Mouse (Mus musculus): ENCODE results near the gene Olfr1445. TPM values are rescaled to one million over a fixed set of nuclear protein-coding genes. Genes with fewer than 3 reads are reported as not detected.

Olfr1445 gene
- polyA plus RNA-seq (2015; fragmentation: Nextera tagmentation; extraction: Ambion mirVana), result not detected in 2 replicates

DNA sequence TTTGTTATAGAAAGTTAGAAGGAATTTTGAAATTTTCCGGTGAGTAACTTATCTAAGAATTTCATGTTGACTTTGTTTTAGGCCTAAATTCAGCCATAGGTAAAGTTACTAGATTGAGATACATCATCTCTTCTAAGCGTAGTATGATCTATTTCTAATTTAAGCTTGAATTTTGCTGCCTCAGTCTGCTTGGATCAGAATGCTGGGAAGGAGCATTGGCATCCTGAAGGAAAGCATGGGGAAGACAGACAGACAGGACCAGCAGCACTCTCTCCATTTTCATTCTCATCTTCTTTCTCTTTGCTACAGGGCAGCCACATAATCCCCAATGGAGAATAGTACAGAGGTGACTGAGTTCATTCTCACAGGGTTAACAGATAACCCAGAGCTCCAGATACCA, at the start of gene Olfr1445:
Gene Olfr1445, plus strand, starts transcription at position 301 of the 400 bp plus-strand sequence.
- H3K27ac ChIP-seq (ENCODE audit: low read depth), result no peak within 1 kb of the TSS
- TF ChIP-seq CTCF (IDR thresholded peaks at IDR 0.05; ENCODE audit: low read depth), result no peak
- TF ChIP-seq EP300 (IDR thresholded peaks at IDR 0.05; ENCODE audit: low read depth), result no peak
- DNase-seq (no peak), ATAC-seq (no peak)
- H3K9ac ChIP-seq (replicated peaks), result no peak within 1 kb of the TSS
- H3K27me3 ChIP-seq (ENCODE audit: insufficient read depth, low read length), result no peaks in the 10 kb centered on the region
- no peak within 1 kb of the TSS for H3K4me2 ChIP-seq (ENCODE audit: low read depth, low read length)
- H3K36me3 ChIP-seq (replicated peaks; ENCODE audit: insufficient read depth, low read length), result no peaks in the 10 kb centered on the region
- 62% methylated on average over 2 of the region's 2 CpGs for WGBS (ENCODE audit: insufficient replicate concordance)
- no peak within 1 kb of the TSS for H3K4me3 ChIP-seq (ENCODE audit: low read depth, low read length)
- no peaks in the 10 kb centered on the region for H3K9me3 ChIP-seq (ENCODE audit: low read length)
- H3K4me1 ChIP-seq (ENCODE audit: insufficient read depth), result no peaks in the 10 kb centered on the region

GRCm38 (mm10) chr19:12838507-12838906, 45.1 kb upstream of the Olfr1445 start:
- no peak for TF ChIP-seq EP300 (IDR thresholded peaks at IDR 0.05; ENCODE audit: low read depth)
- no peak for TF ChIP-seq CTCF (IDR thresholded peaks at IDR 0.05; ENCODE audit: low read depth)
- H3K36me3 ChIP-seq (replicated peaks; ENCODE audit: insufficient read depth, low read length), result no peaks in the 10 kb centered on the region
- DNase-seq (no peak), ATAC-seq (no peak)
- H3K9ac ChIP-seq (replicated peaks), result no peak overlapping the region
- H3K27ac ChIP-seq (ENCODE audit: low read depth), result no peak overlapping the region
- no peaks in the 10 kb centered on the region for H3K27me3 ChIP-seq (ENCODE audit: insufficient read depth, low read length)
- H3K4me3 ChIP-seq (ENCODE audit: low read depth, low read length), result no peak overlapping the region
- no peak overlapping the region for H3K4me2 ChIP-seq (ENCODE audit: low read depth, low read length)
- H3K4me1 ChIP-seq (ENCODE audit: insufficient read depth), result no peaks in the 10 kb centered on the region
- WGBS (ENCODE audit: insufficient replicate concordance), result 86% methylated on average over 1 of the region's 1 CpGs
- H3K9me3 ChIP-seq (ENCODE audit: low read length), result no peaks in the 10 kb centered on the region

GRCm38 (mm10) chr19:12846382-12846781, 37.3 kb upstream of the Olfr1445 start, which contains the start of gene Gm5244:
TSS of gene Gm5244 (plus strand) at chr19:12846682.
- Histone ChIP-seq H3K36me3 (replicated peaks; ENCODE audit: insufficient read depth, low read length) (no peaks in the 10 kb centered on the region), H3K4me2 (ENCODE audit: low read depth, low read length) (no peak within 1 kb of the TSS), H3K27ac (ENCODE audit: low read depth) (no peak within 1 kb of the TSS), H3K27me3 (ENCODE audit: insufficient read depth, low read length) (no peaks in the 10 kb centered on the region), H3K9me3 (ENCODE audit: low read length) (no peaks in the 10 kb centered on the region), H3K4me1 (ENCODE audit: insufficient read depth) (no peaks in the 10 kb centered on the region), H3K4me3 (ENCODE audit: low read depth, low read length) (no peak within 1 kb of the TSS), H3K9ac (replicated peaks) (no peak within 1 kb of the TSS)
- ATAC-seq (no peak), DNase-seq (no peak)
- TF ChIP-seq CTCF (IDR thresholded peaks at IDR 0.05; ENCODE audit: low read depth) (no peak), EP300 (IDR thresholded peaks at IDR 0.05; ENCODE audit: low read depth) (no peak)

DNA sequence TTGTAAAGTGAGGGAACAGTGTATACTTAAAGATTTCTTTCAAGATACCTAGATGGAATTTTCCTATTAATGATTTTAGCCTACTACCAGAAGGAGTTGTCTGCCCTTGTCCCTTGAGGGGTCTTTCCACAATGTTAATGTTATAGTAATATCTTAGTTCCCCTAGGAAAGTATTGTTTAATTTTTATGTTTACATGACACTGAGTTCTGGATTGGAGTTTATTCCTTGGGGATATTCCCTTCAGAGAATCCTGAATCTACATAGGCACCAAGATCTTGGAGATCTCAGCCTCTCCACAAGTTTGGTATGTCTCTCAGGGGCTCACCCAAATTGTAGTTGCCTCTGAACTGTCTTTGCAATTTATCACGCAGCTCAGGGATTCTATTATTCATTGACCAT, 26.7 kb upstream of the Olfr1445 start, which contains the start of gene Olfr1444:
Gene Olfr1444, plus strand, starts transcription at position 301 of the 400 bp plus-strand sequence.
- no peak within 1 kb of the TSS for H3K27ac ChIP-seq (ENCODE audit: low read depth)
- H3K4me3 ChIP-seq (ENCODE audit: low read depth, low read length), result no peak within 1 kb of the TSS
- no peaks in the 10 kb centered on the region for H3K27me3 ChIP-seq (ENCODE audit: insufficient read depth, low read length)
- no peak for TF ChIP-seq CTCF (IDR thresholded peaks at IDR 0.05; ENCODE audit: low read depth)
- TF ChIP-seq EP300 (IDR thresholded peaks at IDR 0.05; ENCODE audit: low read depth), result no peak
- H3K9ac ChIP-seq (replicated peaks), result no peak within 1 kb of the TSS
- H3K36me3 ChIP-seq (replicated peaks; ENCODE audit: insufficient read depth, low read length), result no peaks in the 10 kb centered on the region
- no peaks in the 10 kb centered on the region for H3K9me3 ChIP-seq (ENCODE audit: low read length)
- ATAC-seq (no peak), DNase-seq (no peak)
- H3K4me2 ChIP-seq (ENCODE audit: low read depth, low read length), result no peak within 1 kb of the TSS
- H3K4me1 ChIP-seq (ENCODE audit: insufficient read depth), result no peaks in the 10 kb centered on the region
- 40% methylated on average over 1 of the region's 1 CpGs for WGBS (ENCODE audit: insufficient replicate concordance)

- no peak within 1 kb of the TSS for H3K4me3 ChIP-seq (ENCODE audit: low read depth, low read length)
- H3K4me1 ChIP-seq (ENCODE audit: insufficient read depth), result no peaks in the 10 kb centered on the region
- H3K4me2 ChIP-seq (ENCODE audit: low read depth, low read length), result no peak within 1 kb of the TSS
- H3K27ac ChIP-seq (ENCODE audit: low read depth), result no peak within 1 kb of the TSS
- WGBS (ENCODE audit: insufficient replicate concordance), result 75% methylated on average over 1 of the region's 1 CpGs
- no peaks in the 10 kb centered on the region for H3K27me3 ChIP-seq (ENCODE audit: insufficient read depth, low read length)
- TF ChIP-seq CTCF (IDR thresholded peaks at IDR 0.05; ENCODE audit: low read depth), result no peak
- no peak for TF ChIP-seq EP300 (IDR thresholded peaks at IDR 0.05; ENCODE audit: low read depth)
- no peak within 1 kb of the TSS for H3K9ac ChIP-seq (replicated peaks)
- H3K9me3 ChIP-seq (ENCODE audit: low read length), result no peaks in the 10 kb centered on the region
- H3K36me3 ChIP-seq (replicated peaks; ENCODE audit: insufficient read depth, low read length), result no peaks in the 10 kb centered on the region
- ATAC-seq (no peak), DNase-seq (no peak)
Observed at GRCm38 (mm10) chr19:12893424-12893823, 9.8 kb downstream of the Olfr1445 start, which contains the start of gene Olfr1446. TSS of gene Olfr1446 (minus strand) at chr19:12893524.

- Histone ChIP-seq H3K4me1 (ENCODE audit: insufficient read depth) (no peaks in the 10 kb centered on the region), H3K4me3 (ENCODE audit: low read depth, low read length) (no peak within 1 kb of the TSS), H3K9me3 (ENCODE audit: low read length) (no peaks in the 10 kb centered on the region), H3K4me2 (ENCODE audit: low read depth, low read length) (no peak within 1 kb of the TSS), H3K27ac (ENCODE audit: low read depth) (no peak within 1 kb of the TSS), H3K9ac (replicated peaks) (no peak within 1 kb of the TSS), H3K27me3 (ENCODE audit: insufficient read depth, low read length) (no peaks in the 10 kb centered on the region), H3K36me3 (replicated peaks; ENCODE audit: insufficient read depth, low read length) (no peaks in the 10 kb centered on the region)
- no peak for ATAC-seq
- TF ChIP-seq CTCF (IDR thresholded peaks at IDR 0.05; ENCODE audit: low read depth), result no peak
- no peak for TF ChIP-seq EP300 (IDR thresholded peaks at IDR 0.05; ENCODE audit: low read depth)
- DNase-seq, result no peak
- 83% methylated on average over 1 of the region's 1 CpGs for WGBS (ENCODE audit: insufficient replicate concordance)
Observed at GRCm38 (mm10) chr19:12903643-12904042, 20.0 kb downstream of the Olfr1445 start, which contains the start of gene Olfr1447. TSS of gene Olfr1447 (minus strand) at chr19:12903743.

DNA sequence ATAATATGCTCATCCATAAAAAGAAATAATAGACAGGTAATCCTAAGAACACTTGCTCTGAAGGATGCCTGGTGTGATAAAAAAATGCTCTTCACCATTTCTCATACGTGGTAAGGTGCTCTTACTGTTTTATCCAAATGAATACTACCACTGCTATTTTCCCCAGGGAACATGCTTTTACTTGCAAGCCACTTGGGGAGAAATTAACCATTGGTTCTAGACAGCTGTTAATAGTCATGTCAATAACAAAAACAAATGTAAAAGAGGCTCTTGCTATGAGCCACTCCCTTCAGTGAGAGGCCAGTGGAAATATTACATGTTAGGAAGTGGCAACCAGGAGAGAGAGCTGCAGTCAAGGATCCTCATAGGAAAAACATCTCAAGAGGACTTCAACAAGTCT, 40.7 kb downstream of the Olfr1445 start, which contains the start of gene Olfr1448:
Gene Olfr1448, minus strand, starts transcription at position 101 of the 400 bp plus-strand sequence.
- Histone ChIP-seq H3K4me3 (ENCODE audit: low read depth, low read length) (no peak within 1 kb of the TSS), H3K27ac (ENCODE audit: low read depth) (no peak within 1 kb of the TSS), H3K27me3 (ENCODE audit: insufficient read depth, low read length) (no peaks in the 10 kb centered on the region), H3K9me3 (ENCODE audit: low read length) (no peaks in the 10 kb centered on the region), H3K36me3 (replicated peaks; ENCODE audit: insufficient read depth, low read length) (no peaks in the 10 kb centered on the region), H3K4me2 (ENCODE audit: low read depth, low read length) (no peak within 1 kb of the TSS), H3K4me1 (ENCODE audit: insufficient read depth) (no peaks in the 10 kb centered on the region), H3K9ac (replicated peaks) (no peak within 1 kb of the TSS)
- TF ChIP-seq CTCF (IDR thresholded peaks at IDR 0.05; ENCODE audit: low read depth) (no peak), EP300 (IDR thresholded peaks at IDR 0.05; ENCODE audit: low read depth) (no peak)
- DNase-seq, result no peak
- ATAC-seq, result no peak
- 72% methylated on average over 1 of the region's 1 CpGs for WGBS (ENCODE audit: insufficient replicate concordance)
